Mouse (Mus musculus): ENCODE data around the gene Fbln1.

GRCm38 (mm10) chr15:85277221-85277620 is 71.5 kb downstream of the Fbln1 start:
- no peak for TF ChIP-seq CTCF (IDR thresholded peaks at IDR 0.05; ENCODE audit: control insufficient read depth, insufficient read depth, insufficient read length)
- TF ChIP-seq USF1 (IDR thresholded peaks at IDR 0.05; ENCODE audit: low read depth), result no peak
- no peak for TF ChIP-seq MAX (IDR thresholded peaks at IDR 0.05)
- no peak for TF ChIP-seq MYOD1 (IDR thresholded peaks at IDR 0.05; ENCODE audit: control insufficient read depth, insufficient read length, low read depth)
- TF ChIP-seq CEBPB (IDR thresholded peaks at IDR 0.05; ENCODE audit: low read depth), result no peak
- TF ChIP-seq MYOG (IDR thresholded peaks at IDR 0.05; ENCODE audit: control insufficient read depth, extremely low read depth, insufficient read length), result no peak
